Mouse (Mus musculus) heart, postnatal 0 days (tissue): ENCODE measurements around the gene Mnat1.

Experiments used
- CTCF ChIP-seq: IDR thresholded peaks from 2 replicates; pipeline ENCODE4 v1.5.1; 2016; ENCODE audit warnings: antibody characterized with exemption, control low read depth, low read depth
- EP300 ChIP-seq: IDR thresholded peaks from 2 replicates; pipeline ENCODE4 v1.6.1; 2016; ENCODE audit warnings: antibody characterized with exemption, low read depth

GRCm38 (mm10) chr12:73125250-73125649 lies 1.7 kb downstream of the Mnat1 start:
- no peak for TF ChIP-seq CTCF
- no peak for TF ChIP-seq EP300
